Comparison of ENCODE assay signal across 20 mouse cellular contexts in genomic region chr6:6070015-6070414, GRCm38 (mm10).
"Had no signal": no experiment of that assay in that cellular context is flagged by ENCODE, and none has a peak within 500 bp of the region (broad histone marks: within the 10 kb centered on the region; RNA-seq: fewer than 3 reads in every experiment).

No protein-coding gene starts in this region.

- H3K9ac ChIP-seq: kidney, embryonic 15.5 days; limb, embryonic 15.5 days; liver, embryonic 15.5 days; midbrain, embryonic 15.5 days; neural tube, embryonic 12.5 days; neural tube, embryonic 15.5 days had no signal

- ATAC-seq: midbrain, embryonic 15.5 days had no signal

- H3K27me3 ChIP-seq: kidney, embryonic 15.5 days; limb, embryonic 15.5 days; liver, embryonic 15.5 days; midbrain, embryonic 15.5 days; neural tube, embryonic 12.5 days; neural tube, embryonic 15.5 days had no signal

- DNase-seq: kidney, adult 11 months; kidney, adult 8-10 months; kidney, postnatal 10 days; kidney, postnatal 36 days; left cerebral cortex, postnatal 4 days; lung, adult 2 months; lung, postnatal 14 days; lung, postnatal 4 days; right cerebral cortex, adult 18-20 months; right cerebral cortex, postnatal 14 days; right cerebral cortex, postnatal 4 days; thymus, postnatal 25 days had no signal

- H3K4me1 ChIP-seq: kidney, embryonic 15.5 days; limb, embryonic 15.5 days; midbrain, embryonic 15.5 days; neural tube, embryonic 12.5 days; neural tube, embryonic 15.5 days had no signal

- H3K4me3 ChIP-seq: kidney, embryonic 15.5 days; limb, embryonic 15.5 days; liver, embryonic 15.5 days; midbrain, embryonic 15.5 days; neural tube, embryonic 12.5 days; neural tube, embryonic 15.5 days had no signal

- H3K9me3 ChIP-seq: kidney, embryonic 15.5 days; limb, embryonic 15.5 days; liver, embryonic 15.5 days; midbrain, embryonic 15.5 days; neural tube, embryonic 12.5 days; neural tube, embryonic 15.5 days had no signal

- H3K27ac ChIP-seq: kidney, embryonic 15.5 days; limb, embryonic 15.5 days; liver, embryonic 15.5 days; midbrain, embryonic 15.5 days; neural tube, embryonic 12.5 days; neural tube, embryonic 15.5 days; stomach, postnatal 0 days had no signal

- H3K4me2 ChIP-seq: kidney, embryonic 15.5 days; limb, embryonic 15.5 days; liver, embryonic 11.5 days; liver, embryonic 15.5 days; midbrain, embryonic 15.5 days; neural tube, embryonic 12.5 days; neural tube, embryonic 15.5 days had no signal

- H3K36me3 ChIP-seq: liver, embryonic 15.5 days; midbrain, embryonic 15.5 days; neural tube, embryonic 12.5 days; neural tube, embryonic 15.5 days had no signal
